ENCODE assay signal across 7 mouse cellular contexts in genomic region chr4:59569538-59569937, GRCm38 (mm10). TPM values are rescaled to one million over a fixed set of nuclear protein-coding genes. Genes with fewer than 3 reads are reported as not detected.
DNase-seq lines count a peak whose midpoint lies in the region; ATAC-seq and TF ChIP-seq lines count a peak whose summit lies in the region.

No protein-coding gene starts in this region.

- peak; percentile 77 for TF ChIP-seq CTCF in Patski (IDR thresholded peaks at IDR 0.05)

- H3K27me3 ChIP-seq in Patski: no peaks in the 10 kb centered on the region
- no peaks in the 10 kb centered on the region for H3K27me3 ChIP-seq in forebrain, embryonic 15.5 days
- H3K27me3 ChIP-seq in hindbrain, embryonic 16.5 days (replicated peaks; ENCODE audit: control insufficient read depth, insufficient read depth, low read length): no peaks in the 10 kb centered on the region
- H3K27me3 ChIP-seq in megakaryocyte, embryonic 14.5 days (replicated peaks): no peaks in the 10 kb centered on the region

- 2% methylated on average over 7 of the region's 7 CpGs for WGBS in forebrain, embryonic 15.5 days
- 2% methylated on average over 7 of the region's 7 CpGs for WGBS in hindbrain, embryonic 16.5 days

- in situ Hi-C loops in Patski (cut with MboI; ENCODE audit: low pct_unique_long_range_greater_than_20kb): loop anchor here (10.0 kb wide), 1 partner anchor 465 kb away; no protein-coding TSS in a partner anchor

- H3K4me1 ChIP-seq in forebrain, embryonic 15.5 days: no peaks in the 10 kb centered on the region
- no peaks in the 10 kb centered on the region for H3K4me1 ChIP-seq in hindbrain, embryonic 16.5 days (ENCODE audit: control insufficient read depth, insufficient read depth, low read depth, low read length)
- H3K4me1 ChIP-seq in megakaryocyte, embryonic 14.5 days: peaks cover 18% of the 10 kb centered on the region

- ATAC-seq in Patski: no peak
- ATAC-seq in forebrain, embryonic 15.5 days (replicated peaks): peak; percentile 48
- peak; percentile 72 for ATAC-seq in hindbrain, embryonic 16.5 days

- DNase-seq in Patski (ENCODE audit: low read depth, low spot score): no peak
- DNase-seq in cerebellum, adult 11 months: peak; percentile 54
- peak; percentile 33 to 36 for DNase-seq in left cerebral cortex, adult 8-10 months (ENCODE audit: low spot score in 2 of 2)
- peak; percentile 61 for DNase-seq in right cerebral cortex, postnatal 14 days

- no peak overlapping the region for H3K4me2 ChIP-seq in forebrain, embryonic 15.5 days (replicated peaks)
- peak overlapping the region; percentile 19; the same call in 1 of the 2 replicates for H3K4me2 ChIP-seq in hindbrain, embryonic 16.5 days (ENCODE audit: low read length)

- no peaks in the 10 kb centered on the region for H3K9me3 ChIP-seq in forebrain, embryonic 15.5 days
- H3K9me3 ChIP-seq in hindbrain, embryonic 16.5 days (ENCODE audit: control insufficient read depth, low read length): peaks cover 4% of the 10 kb centered on the region; the same call in 1 of the 2 replicates
- peaks cover 5% of the 10 kb centered on the region for H3K9me3 ChIP-seq in megakaryocyte, embryonic 14.5 days

- CTCF ChIA-PET in Patski (lab: Charles Lee): interaction anchor here (0.7 to 2.0 kb wide), 11 partner anchors 8 to 209 kb away, joined by 3 to 32 read pairs (median 4); no protein-coding TSS in a partner anchor

- H3K9ac ChIP-seq in forebrain, embryonic 15.5 days (replicated peaks): no peak overlapping the region
- no peak overlapping the region for H3K9ac ChIP-seq in hindbrain, embryonic 16.5 days (ENCODE audit: low read depth, low read length)

- POLR2A ChIA-PET in Patski (lab: Charles Lee): no interaction called here

- no peak overlapping the region for H3K4me3 ChIP-seq in forebrain, embryonic 15.5 days
- H3K4me3 ChIP-seq in hindbrain, embryonic 16.5 days (ENCODE audit: low read length): no peak overlapping the region
- peak overlapping the region; percentile 76 for H3K4me3 ChIP-seq in megakaryocyte, embryonic 14.5 days (replicated peaks)

- no peak overlapping the region for H3K27ac ChIP-seq in forebrain, embryonic 15.5 days (replicated peaks)
- H3K27ac ChIP-seq in hindbrain, embryonic 16.5 days (ENCODE audit: low read depth, low read length): no peak overlapping the region

- H3K36me3 ChIP-seq in forebrain, embryonic 15.5 days: no peaks in the 10 kb centered on the region
- no peaks in the 10 kb centered on the region for H3K36me3 ChIP-seq in hindbrain, embryonic 16.5 days (ENCODE audit: control insufficient read depth, insufficient read depth, low read length)
- H3K36me3 ChIP-seq in megakaryocyte, embryonic 14.5 days (replicated peaks; ENCODE audit: low read length): no peaks in the 10 kb centered on the region

RNA-seq across cellular contexts. Expression of gene Hsdl2, which starts 11.8 kb away (rescaled TPM):
- polyA plus RNA-seq in Patski (2021): 25.8 TPM
- polyA plus RNA-seq in forebrain, embryonic 15.5 days (2015; fragmentation: Nextera tagmentation; extraction: Ambion mirVana): 20.7 and 22.2 TPM in 2 replicates
- polyA plus RNA-seq in hindbrain, embryonic 16.5 days (2015; fragmentation: Nextera tagmentation; extraction: Ambion mirVana): 45.6 and 50.5 TPM in 2 replicates
- total RNA-seq in left cerebral cortex, adult 8-10 months (2022): 10 to 100 TPM; 26.0 to 31.1 (median 29.2) TPM
- polyA plus RNA-seq in megakaryocyte, embryonic 14.5 days (2012; ENCODE audit: insufficient read depth, low replicate concordance): 0.64 and 2.2 TPM in 2 replicates

RNA-seq across cellular contexts. Expression of gene Ptbp3, which starts 20.4 kb away (rescaled TPM):
- 41.4 TPM for polyA plus RNA-seq in Patski (2021)
- 19.3 and 19.5 TPM in 2 replicates for polyA plus RNA-seq in forebrain, embryonic 15.5 days (2015; fragmentation: Nextera tagmentation; extraction: Ambion mirVana)
- 14.5 and 19.7 TPM in 2 replicates for polyA plus RNA-seq in hindbrain, embryonic 16.5 days (2015; fragmentation: Nextera tagmentation; extraction: Ambion mirVana)
- 10 to 100 TPM; 26.8 to 33.7 (median 29.1) TPM for total RNA-seq in left cerebral cortex, adult 8-10 months (2022)
- 14.1 and 20.4 TPM in 2 replicates for polyA plus RNA-seq in megakaryocyte, embryonic 14.5 days (2012; ENCODE audit: insufficient read depth, low replicate concordance)

RNA-seq across cellular contexts. Expression of gene E130308A19Rik, which starts 56.5 kb away (rescaled TPM):
- 8.4 TPM for polyA plus RNA-seq in Patski (2021)
- 32.5 and 36.6 TPM in 2 replicates for polyA plus RNA-seq in forebrain, embryonic 15.5 days (2015; fragmentation: Nextera tagmentation; extraction: Ambion mirVana)
- 37.3 and 43.2 TPM in 2 replicates for polyA plus RNA-seq in hindbrain, embryonic 16.5 days (2015; fragmentation: Nextera tagmentation; extraction: Ambion mirVana)
- 10 to 100 TPM; 12.3 to 14.2 (median 13.2) TPM for total RNA-seq in left cerebral cortex, adult 8-10 months (2022)
- 0.51 and 2.1 TPM in 2 replicates for polyA plus RNA-seq in megakaryocyte, embryonic 14.5 days (2012; ENCODE audit: insufficient read depth, low replicate concordance)
